Mouse (Mus musculus): Measurements from ENCODE around the gene Disc1.

Gene Disc1

DNA sequence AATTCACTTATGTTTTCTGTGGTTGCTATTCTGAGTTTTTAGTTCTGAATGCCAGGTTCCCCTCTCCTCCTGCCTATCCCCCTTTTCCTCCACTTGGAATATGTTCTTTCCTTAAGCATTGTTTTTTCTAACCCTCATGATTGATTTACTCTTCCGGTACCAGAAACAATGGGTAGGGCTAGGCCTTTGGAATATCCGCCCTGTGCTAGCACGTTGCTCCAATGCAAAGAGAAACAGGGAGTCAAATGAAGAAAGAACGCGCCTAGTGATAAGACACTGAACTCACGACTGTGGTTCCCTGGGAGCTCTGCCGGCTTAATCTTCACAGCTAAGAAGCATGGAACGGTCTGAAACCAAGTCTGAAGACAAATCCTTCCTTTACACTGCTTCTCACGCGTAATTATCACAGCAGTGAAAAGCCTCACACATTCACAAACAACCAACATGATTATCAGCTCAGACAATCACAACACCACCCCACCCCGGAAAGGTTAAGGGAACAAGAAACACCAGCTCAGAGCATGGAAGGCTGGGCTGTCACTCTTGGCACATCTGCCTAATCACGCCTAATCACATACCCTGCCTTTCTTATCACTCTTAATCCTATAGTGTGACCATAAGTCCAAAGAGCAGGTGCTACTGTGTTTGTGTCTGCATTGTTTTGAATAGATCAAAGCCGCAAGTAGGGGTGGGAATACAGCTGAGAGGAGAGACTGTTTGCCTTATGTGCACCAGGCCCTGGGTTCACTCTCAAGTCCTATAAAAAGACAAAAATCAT lies 218.3 kb downstream of the Disc1 start:
- no peak for DNase-seq

GRCm38 (mm10) chr8:125277071-125277682 lies 223.2 kb downstream of the Disc1 start:
- DNase-seq, result no peak

GRCm38 (mm10) chr8:125279156-125279555 lies 225.2 kb downstream of the Disc1 start:
- no peak for DNase-seq

- no peak for DNase-seq
These were observed 225.9 kb downstream of the Disc1 start for GRCm38 (mm10) chr8:125279892-125280291.

DNA sequence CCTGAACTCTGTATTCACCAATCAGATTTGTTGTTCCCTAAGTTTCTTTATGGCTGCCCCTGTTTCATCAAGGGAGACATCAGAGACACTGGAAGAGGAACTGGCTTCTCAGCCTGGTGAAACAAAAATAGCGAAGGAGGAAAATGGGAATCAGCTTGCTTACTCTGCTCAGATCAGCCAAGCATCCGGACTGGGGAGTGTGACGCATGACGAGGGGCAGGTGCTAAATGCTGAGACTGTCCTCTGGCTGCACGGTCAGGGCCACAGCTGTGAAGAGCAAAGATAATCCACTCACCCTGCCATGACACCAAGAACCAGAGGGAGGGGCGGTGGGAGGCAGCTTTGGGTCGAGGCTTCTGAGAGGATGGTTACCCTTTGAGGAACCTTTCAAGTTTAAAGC lies 228.5 kb downstream of the Disc1 start:
- DNase-seq, result no peak

DNA sequence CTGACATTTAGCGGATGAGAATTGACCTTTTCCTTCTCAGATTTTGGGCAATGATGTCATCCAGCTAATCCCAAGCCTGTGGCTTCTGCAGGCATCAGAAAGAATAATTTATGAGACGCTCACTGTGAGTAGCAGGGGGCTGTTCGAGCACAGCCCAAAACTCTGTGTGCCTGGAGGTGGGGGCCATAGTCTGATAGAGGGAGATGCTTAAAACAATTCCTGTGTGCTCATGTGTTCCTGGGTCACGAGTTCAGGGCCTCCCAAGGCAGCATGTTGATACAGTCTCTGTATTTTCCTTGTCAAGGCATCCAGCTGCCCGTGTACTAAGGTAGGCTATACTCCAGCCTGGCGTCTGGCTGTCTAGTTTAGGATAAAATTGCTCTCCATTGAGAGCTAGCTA lies 229.5 kb downstream of the Disc1 start:
- no peak for DNase-seq

- no peak for DNase-seq
These were observed 230.9 kb downstream of the Disc1 start for GRCm38 (mm10) chr8:125284875-125285274.

DNA sequence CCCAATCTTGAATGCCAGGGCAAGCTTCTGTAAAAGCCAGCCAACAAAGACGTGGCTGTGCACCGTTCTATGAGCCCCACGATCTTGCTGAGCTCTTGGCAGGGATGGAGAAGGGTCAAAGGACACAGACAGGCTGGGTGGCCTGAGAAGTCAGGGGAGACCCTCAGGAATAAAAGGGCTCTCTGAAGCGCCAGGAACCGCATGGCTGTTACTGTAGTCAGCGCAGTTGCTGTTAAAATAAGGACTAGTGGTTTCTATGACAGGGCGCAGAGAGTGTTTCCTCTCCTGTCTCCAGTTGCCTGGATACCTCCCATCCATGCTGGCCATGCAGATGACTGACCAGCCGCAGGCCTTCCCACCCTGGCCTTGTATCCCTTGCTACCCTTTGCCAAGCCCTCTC lies 231.4 kb downstream of the Disc1 start:
- no peak for DNase-seq

DNA sequence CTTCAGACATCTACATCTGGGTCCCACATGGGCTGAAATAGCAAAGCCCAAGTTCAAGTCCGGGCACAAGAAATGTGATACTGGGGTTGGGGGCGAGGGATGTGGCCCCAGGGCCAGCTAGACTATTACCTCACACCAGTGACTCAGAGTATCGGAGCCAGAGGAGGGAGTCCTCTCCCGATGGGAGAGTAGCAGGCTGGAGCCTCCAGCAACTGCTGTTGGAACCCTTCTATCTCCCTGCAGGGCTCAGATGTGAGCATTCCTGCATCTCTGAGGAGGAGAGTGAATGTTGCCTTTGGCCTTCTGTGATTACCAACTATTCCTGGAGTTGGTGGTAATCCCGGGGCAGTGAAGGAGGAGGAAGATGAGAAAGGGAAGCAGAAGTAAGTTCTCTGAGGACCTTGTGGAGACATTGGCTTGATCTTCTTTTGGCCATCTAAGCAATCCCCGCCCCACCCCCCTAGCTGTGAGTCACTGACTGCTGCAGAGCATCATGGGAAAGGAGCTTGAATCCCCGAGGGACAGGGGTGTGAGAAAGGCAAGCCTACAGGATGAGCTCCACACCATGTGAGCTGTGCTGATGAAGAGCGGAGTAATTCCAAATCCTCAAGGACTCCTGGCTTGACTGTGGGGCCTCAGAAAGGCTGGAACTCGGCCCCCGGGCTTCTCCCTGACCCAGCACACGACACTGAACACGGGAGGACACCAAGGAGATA lies 232.1 kb downstream of the Disc1 start:
- DNase-seq, result peak; percentile 23

GRCm38 (mm10) chr8:125287311-125287710 lies 233.3 kb downstream of the Disc1 start:
- no peak for DNase-seq

GRCm38 (mm10) chr8:125287841-125288341 lies 233.9 kb downstream of the Disc1 start:
- no peak for DNase-seq

DNA sequence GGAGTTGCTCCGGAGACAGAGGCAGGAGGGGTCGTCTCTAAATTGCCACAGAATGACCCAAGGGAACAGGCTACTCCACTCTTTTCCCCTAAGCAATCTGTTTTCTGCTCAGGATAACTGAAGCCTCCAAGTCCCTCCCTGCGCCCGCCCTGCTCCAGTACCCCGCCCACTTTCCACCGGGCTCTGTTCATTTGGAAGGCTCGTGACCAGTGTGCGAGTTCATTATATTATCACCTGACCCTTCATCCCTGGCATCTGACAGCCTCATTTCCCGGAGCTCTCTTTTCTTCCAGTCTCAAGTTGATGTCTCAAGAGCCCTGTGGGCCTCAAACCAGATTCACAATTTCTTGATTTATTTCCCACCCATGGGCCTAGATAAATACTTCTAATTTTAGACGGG lies 237.5 kb downstream of the Disc1 start:
- DNase-seq, result peak; percentile 48

- no peak for DNase-seq
These were observed 238.1 kb downstream of the Disc1 start for GRCm38 (mm10) chr8:125291932-125292717.

DNA sequence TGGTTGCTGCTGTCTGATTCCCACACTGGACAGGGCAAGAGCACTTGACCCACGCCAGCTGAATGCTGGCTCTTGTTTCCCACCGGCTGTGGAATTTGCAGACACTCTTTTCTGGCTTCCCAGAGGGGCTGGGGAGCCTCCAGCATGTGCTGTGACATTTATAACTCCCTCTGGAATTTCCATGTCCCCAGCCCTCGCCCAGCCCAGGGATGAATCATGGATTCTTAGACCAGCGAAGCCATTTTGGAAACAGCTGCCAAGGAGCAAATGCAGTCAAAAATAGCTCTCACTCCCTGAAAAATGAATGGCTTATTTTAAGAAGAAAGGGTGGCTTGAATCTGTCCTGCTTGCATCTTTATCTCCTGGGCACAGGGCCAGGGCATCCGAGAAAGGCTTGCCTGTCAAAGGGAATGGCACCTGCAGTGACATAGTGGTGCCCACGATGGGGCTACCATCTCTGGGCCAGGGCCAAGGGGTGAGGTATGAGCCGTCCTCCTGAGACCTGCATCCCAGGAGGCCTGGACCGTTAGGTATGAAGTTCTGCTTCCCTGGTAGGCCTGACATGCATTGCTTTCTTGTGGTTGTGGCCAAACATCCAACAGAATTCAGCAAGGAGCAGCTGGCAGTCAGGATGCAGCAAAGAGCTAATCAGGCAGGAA lies 239.1 kb downstream of the Disc1 start:
- DNase-seq, result peak; percentile 23

- DNase-seq, result no peak
These were observed 245.3 kb downstream of the Disc1 start for GRCm38 (mm10) chr8:125299248-125299647.

DNA sequence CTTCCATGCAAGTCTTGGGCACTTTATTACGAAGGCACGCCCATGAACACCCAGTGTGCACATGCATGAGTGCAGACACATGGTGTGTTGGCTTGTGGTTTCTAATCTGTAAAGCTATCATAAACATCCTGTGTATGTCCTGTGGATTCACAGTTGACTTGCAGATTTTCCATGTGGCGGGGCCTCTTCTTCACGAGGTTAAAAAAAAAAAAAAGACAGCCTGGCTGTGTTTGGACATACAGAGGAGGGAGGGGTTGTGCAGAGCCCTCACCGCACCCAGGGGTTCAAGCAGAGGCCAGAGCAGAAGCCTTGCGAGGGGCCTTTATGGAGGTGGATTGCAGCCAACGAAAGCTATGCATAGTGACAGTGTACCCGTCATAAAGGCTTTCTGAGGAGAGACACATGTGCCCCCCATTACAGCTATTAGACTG lies 248.0 kb downstream of the Disc1 start:
- no peak for DNase-seq

GRCm38 (mm10) chr8:125306665-125307064 lies 252.7 kb downstream of the Disc1 start:
- DNase-seq, result no peak

GRCm38 (mm10) chr8:125309985-125310384 lies 256.0 kb downstream of the Disc1 start:
- DNase-seq, result no peak
